Mouse (Mus musculus): Measurements from ENCODE around the gene Gpc2.

DNA sequence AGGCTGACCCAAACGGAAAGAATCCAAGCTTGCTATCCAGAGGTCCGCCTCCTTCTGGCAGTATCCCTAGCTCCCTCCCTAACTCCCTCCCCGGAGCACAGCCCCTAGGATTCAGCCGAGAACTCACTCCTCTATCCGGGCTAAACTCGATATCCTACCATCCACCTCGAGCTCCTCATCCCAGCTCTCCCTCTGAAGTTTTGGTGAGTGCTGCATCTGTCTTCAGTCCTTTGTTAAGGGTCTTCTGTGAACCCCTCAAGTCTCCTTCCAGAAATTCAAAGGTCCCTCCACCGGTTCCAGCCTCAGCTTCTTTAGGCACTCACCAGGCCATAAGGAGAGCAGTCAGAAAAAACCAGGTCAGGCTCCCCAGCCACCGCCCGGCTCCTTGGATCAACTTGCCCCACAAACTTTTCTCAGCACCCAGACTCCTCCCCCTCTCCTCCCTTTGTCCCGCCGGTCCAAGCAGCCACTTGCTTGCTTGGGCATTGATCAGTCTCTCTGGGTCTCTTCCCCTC, 7.3 kb downstream of the Gpc2 start, which contains the start of gene Gal3st4:
- TF ChIP-seq CTCF (conservative IDR thresholded peaks at IDR 0.05; ENCODE audit: low read length): no peak
- TF ChIP-seq NANOG (IDR thresholded peaks at IDR 0.05; ENCODE audit: borderline replicate concordance, low read length): no peak
- TF ChIP-seq POU5F1 (IDR thresholded peaks at IDR 0.05; ENCODE audit: borderline replicate concordance, low read length): no peak
